Mouse (Mus musculus) C2C12 (cell line): ENCODE data around the gene Hmces.

Source experiments
- CEBPB ChIP-seq: IDR thresholded peaks from one replicate; pipeline ENCODE4 v1.6.1; 2011; ENCODE audit warnings: low read depth, mild to moderate bottlenecking, control low read depth, moderate library complexity
- CTCF ChIP-seq: IDR thresholded peaks from one replicate; pipeline ENCODE4 v1.5.1; 2011; ENCODE audit not compliant: control insufficient read depth, insufficient read depth, insufficient read length
- MAX ChIP-seq: IDR thresholded peaks from one replicate; pipeline ENCODE4 v1.6.1; 2011; ENCODE audit warnings: mild to moderate bottlenecking, control low read depth
- MYOD1 ChIP-seq: IDR thresholded peaks from one replicate; pipeline ENCODE4 v1.6.1; 2011; ENCODE audit warnings: low read depth; ENCODE audit not compliant: control insufficient read depth, insufficient read length
- MYOG ChIP-seq: IDR thresholded peaks from one replicate; pipeline ENCODE4 v1.6.1; 2011; ENCODE audit not compliant: control insufficient read depth, insufficient read length; ENCODE audit errors: extremely low read depth
- USF1 ChIP-seq: IDR thresholded peaks from one replicate; pipeline ENCODE4 v1.6.1; 2011; ENCODE audit warnings: low read depth, mild to moderate bottlenecking, control low read depth, moderate library complexity

GRCm38 (mm10) chr6:87886721-87887120 lies 27.0 kb upstream of the Hmces start:
- TF ChIP-seq CTCF (no peak), USF1 (no peak), MAX (no peak), MYOD1 (no peak), MYOG (no peak), CEBPB (no peak)
